Mouse (Mus musculus): Measurements from ENCODE around the gene Mtor.

Mtor gene

DNA sequence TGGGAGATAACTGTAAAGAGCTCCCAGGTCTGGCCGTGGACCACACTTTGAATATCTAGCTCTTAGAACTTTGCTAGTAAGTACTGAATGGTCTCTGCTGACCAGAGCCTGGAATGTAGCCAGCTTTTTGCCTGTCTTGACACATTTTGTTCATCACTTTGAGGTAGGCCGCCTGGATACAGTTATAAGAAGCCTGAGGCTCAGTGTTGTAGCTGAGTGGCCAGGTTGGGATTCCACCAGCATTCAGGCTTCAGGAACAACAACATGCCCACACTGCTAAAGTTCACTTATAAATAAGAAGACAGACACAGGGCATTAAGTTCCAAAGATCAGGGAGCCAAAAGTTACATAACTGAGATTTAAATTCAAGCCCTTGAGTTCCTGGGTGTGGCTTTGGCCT is 39.4 kb downstream of the Mtor start:
- CTCF ChIA-PET: no interaction called here

DNA sequence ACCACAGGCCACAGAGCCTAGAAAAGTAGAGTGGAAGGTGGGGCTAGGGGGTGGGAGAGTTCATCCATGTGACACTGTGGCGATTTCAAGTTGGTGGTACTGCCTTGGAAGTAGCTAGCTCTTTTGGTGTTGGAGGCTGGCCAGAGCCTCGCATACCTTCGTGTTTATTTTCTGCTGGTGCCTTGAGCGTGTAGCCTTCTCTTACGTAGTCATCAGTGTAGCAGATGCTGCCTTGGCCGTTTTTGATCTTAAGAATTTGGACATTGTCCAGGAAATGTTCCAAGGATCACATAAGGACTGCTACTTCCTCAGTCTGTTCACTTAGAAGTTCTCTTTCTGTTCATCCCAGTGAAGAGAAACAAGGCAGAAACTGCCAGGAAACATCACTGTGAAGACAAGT is 42.1 kb downstream of the Mtor start:
- CTCF ChIA-PET: interaction anchor here (0.6 kb wide), 1 partner anchor 58 kb away, joined by 16 read pairs; no protein-coding TSS in a partner anchor

DNA sequence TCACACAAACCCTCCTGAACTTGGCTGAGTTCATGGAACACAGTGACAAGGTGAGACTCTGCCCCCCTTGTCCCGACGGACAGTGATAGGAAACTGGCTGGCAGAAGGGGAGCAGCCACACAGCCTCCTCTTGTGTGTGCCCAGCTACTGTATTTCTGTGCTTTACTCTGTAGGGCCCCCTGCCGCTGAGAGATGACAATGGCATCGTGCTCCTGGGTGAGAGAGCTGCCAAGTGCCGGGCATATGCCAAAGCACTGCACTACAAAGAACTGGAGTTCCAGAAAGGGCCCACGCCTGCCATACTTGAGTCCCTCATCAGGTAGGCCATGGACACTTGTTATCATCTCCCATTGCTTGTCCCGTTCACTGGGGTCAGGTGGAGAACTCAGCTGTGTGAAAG is 43.0 kb downstream of the Mtor start:
- CTCF ChIA-PET: no interaction called here

DNA sequence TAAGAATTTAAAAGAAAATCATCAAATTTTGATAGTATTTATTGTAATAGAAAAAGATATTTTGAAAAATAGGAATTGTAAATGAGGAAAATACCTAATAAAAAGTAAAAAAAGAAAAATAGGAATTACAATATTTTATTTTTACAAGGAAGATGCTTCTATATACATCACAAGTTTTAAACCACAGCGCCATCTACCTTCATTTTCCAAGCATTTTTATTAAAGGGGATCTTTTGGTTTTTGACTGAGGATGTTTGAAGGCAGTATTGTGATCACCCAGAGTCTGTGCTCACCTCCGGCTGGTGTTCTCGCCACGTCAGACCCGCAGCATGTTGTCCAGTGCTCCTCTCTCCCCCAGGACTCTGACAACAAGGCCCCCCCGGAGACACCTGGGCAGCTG is 46.7 kb downstream of the Mtor start:
- CTCF ChIA-PET: no interaction called here

DNA sequence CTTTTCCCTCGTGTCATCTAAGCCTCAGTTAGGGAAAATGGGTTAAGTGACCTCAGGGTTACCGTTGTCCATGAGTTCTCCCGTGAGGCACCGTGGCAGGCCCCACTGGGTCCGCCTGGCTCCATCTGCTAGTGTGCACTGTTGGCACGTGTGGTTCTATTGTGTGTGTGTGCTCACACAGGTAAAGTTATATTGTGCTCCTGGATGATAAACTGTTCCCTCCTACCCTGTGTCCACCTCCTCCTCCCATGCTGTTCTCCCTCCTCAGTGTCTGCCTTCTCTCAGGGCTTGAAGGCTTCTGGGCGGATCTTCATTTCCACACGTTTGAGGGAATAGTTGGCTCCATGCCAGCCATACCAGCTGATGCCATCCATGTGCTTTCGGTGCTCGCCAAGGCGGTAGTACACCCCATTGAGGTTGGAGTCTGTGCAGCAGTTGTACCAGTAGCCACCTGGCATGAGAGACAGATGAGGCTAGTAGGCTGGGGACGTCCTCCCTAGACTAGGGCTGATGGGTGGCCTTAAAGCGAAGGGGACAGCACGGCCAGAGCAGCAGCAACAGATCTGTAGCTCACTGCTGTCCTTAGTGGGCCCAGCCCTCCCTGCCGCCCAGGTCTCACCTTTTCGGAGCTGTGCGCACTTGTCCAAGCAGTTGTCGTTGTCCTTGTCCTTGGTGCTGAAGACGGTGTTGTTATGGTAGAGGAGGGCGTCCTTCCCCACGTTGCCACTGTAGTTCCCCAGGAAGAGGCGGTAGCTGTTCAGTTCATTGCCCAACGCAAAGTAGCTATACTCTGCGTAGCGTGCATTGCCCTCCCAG is 47.7 kb downstream of the Mtor start:
- CTCF ChIA-PET: no interaction called here

DNA sequence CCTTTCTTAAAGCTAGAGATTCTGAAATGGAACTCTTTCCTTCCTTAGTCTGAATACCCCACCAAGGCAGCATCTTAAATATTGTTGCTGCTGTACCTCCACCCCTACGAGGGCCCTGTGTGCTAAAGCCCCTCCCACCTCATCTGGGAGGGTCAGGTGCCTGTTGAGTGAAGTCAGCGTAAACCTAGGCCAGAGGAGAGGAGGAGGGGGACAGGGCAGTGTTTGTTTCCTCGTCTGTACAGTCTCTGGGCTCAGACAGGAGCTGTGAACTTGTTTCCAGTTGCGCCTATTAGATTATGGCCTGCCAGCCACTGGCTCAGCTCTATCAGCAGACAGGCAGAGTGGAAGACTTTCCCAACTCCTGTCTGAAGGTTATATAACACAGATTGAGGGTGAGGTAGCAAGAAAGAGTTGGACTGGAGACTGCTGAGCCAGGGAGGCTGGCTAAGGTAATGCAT is 52.0 kb downstream of the Mtor start, which contains the start of gene Angptl7:
Gene Angptl7 (minus strand): TSS at position 51 of the 458 bp plus-strand sequence.
- CTCF ChIA-PET: no interaction called here

DNA sequence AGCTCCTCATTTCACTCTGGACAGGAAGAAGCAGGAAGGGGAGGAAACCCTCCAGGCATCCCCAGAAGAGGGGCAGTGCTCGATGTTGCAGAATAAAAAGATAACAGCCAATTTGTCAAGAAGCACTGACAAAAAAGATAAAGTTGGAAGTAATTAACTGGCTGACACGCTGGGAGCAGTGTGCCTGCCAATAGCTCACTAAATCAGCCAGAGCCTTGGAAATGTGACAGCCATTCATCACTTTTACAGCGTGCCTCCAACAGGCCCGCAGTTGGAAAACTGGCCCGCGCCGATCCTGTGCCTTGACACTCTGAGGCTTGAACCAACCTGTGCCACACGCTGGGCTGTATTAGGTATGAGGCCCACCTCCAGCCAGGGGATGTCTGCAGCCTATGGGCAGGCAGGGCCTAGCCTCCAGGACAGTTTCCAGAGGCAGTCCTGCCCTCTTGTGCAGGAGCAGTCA is 56.1 kb downstream of the Mtor start:
- CTCF ChIA-PET: no interaction called here

DNA sequence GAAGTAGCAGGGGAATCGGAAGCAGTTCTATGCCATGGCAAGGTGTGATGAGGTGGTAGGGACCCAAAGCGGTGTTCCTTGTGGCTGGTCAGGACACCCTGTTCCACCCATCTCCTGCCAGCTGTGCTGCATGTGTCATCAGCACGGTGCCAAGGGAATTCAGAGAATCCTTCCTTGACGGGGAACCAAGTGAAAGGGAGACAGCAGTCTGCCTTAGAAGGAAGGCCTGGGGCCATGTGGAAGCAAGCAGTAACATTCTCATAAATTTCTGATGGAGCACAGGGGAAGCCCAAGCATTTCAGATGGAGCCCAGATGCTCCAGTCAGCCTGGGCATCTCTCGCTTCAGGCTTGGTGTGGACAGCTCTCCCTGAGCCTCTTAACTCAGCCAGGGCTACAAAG is 59.2 kb downstream of the Mtor start:
- CTCF ChIA-PET: no interaction called here

DNA sequence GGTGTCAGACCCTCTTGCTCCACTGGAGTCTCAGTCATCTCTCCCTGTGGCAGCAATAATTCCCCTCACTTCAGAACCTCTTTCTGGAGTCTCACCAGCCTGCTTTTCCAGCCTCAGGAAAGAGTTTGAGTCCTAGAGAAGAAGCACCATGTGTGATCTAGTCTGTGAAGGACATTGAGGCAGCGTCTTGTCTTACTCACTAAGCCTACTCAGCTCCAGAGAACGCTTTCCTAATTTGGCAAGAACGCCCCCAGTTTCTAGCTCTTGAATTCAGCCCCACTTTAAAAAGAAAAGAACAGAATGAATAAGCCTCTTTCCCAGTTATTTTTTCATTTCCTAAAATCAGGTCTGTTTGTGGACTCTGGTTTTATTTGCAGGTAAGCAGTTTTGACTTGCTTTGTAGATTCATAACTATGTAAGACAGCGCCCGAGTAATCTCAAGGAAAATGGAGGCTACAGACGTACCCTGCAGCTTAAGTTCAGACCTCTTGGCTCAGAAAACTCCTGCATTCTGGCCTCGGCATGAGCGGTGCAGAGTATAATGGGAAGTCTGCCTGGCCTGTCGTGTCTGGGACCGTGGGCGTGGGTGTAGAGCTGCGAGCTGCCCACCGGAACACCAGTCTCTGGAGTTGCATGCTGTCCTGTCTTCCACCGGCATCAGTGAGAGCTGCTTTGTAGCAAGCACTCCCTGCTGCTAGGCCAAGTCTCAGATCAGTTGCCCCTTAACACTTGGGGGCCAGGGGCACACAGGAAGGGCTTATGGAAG is 59.9 kb downstream of the Mtor start:
- CTCF ChIA-PET: no interaction called here

DNA sequence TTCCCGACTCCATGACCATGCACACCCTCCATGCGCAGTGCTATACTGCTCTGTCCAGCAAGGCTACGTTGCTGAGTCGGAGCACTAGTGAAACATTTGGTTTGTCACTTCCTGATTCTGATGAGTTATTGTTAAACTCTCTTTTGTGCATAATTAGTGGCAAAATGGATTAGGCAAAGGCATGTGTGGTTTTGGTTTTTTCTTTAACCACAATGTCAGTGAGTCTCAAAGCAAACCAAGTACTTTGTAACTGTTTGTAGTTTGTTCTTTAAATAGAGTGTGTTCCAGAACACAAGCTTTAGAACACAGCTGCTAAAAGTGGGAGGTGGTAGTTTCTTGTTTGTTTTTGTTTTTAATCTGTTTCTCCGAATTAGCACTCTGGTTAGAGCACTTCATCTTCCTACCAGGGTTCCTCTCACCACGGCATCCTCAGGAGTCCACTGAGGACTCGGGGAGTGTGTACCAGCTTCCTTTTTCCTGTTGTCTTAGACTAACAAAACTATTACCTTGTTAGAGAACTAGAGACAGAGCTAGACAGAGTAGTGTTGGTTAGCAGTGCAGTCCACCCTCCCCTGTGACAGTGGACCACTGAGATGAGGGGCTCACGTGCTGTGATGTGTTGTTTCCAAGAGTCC is 61.2 kb downstream of the Mtor start:
- CTCF ChIA-PET: interaction anchor here (0.6 kb wide), 1 partner anchor 47 kb away, joined by 3 read pairs; no protein-coding TSS in a partner anchor

DNA sequence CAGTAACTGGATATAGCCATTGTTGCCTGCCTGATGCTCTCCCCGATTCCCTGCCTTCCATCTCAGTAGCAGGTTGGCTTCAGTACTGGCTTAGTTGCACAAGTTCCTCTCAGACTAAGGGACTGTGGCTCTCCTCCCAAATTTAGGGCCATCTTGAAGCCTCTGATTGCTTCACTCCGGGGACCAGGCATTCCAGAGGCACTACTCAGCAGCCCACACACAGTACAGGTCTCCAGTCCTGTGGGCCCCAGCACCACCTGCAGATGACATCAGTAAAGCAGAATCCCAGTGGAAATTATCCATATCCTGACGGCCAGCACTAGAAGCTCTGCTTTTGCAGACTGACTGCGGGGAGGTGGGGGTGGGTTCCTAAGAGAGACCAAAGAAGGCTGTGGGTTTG is 62.3 kb downstream of the Mtor start:
- CTCF ChIA-PET: no interaction called here

DNA sequence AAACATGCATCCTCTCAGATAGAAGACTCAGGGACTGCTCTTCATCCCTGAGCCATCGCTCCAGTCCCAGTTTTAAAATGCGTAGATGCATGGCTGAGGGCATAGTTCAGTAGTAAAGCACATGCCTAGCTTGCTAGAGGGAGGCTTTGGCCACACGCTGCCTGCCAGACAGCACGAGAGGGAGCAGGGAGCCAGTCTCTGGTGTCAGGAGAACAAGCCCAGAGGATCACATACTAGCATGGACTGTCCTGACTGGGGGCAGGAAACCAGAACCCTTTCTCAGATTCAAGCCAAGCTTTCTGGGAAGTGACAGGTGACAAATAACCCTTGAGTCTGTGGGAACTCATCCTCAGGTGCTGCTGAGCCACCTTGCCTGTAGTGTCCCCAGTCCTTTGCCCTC is 62.9 kb downstream of the Mtor start:
- CTCF ChIA-PET: no interaction called here

DNA sequence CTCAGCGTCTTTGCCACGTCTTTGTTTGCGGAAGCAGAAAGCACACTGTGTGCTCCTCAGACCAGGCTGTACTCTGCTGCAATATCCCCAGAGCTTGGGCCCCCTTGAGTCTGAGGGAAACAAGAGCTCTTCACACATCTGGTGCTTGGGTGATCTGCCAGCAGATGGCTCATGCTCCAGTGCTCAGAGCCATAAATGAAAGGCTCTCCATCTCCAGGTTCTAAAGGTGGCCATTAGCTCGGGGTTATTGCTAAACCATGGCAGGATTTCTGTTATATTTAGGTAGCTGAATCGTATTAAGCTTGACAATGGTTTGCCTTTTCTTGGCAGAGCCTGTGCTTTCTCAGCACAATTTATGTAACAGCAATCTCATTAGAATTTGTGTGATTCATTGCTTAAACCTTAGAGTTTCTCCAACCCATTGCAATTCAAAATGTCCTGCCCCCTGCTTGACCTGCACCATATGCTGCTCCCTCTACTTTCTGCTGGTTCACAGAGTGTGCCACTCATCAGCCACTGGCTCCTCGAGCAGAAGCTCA is 64.7 kb downstream of the Mtor start:
- CTCF ChIA-PET: no interaction called here

DNA sequence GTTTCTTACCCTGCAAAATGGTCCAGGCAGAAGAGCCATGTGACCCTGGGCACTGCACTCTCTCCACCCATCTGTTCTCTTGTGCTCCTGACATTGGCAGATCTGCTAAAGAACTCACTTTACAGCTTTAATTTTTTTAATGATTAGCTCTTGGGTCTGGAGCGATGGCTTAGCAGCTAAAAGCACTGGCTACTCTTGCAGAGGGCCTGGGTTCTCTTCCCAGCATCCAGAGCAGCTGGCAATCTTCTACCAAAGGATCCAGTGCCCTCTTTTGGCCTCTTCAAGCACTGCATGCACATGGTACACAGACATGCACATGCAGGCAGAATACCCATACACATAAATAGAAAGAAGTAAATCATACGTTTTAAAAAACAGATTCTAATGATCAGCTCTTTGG is 66.9 kb downstream of the Mtor start:
- CTCF ChIA-PET: no interaction called here

DNA sequence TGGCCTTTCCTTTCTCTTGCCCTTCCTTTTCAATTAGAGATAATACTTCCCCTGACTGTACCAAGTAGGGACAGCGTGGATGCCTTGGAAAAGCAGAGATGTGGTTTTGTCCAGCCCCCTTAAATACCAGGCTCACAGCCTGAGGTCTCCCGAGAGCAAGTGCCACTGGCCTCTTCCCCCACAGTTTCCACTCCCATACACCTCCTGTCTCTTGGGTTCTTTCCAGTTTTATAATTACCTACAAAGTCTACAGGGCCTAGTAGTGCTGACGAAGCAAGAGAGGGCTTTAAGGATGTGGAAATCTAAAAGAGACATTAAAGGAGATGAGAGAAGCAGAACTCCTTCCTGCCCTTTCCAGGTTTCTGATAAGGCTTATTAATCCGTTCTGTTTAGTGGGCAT is 69.4 kb downstream of the Mtor start:
- CTCF ChIA-PET: no interaction called here

DNA sequence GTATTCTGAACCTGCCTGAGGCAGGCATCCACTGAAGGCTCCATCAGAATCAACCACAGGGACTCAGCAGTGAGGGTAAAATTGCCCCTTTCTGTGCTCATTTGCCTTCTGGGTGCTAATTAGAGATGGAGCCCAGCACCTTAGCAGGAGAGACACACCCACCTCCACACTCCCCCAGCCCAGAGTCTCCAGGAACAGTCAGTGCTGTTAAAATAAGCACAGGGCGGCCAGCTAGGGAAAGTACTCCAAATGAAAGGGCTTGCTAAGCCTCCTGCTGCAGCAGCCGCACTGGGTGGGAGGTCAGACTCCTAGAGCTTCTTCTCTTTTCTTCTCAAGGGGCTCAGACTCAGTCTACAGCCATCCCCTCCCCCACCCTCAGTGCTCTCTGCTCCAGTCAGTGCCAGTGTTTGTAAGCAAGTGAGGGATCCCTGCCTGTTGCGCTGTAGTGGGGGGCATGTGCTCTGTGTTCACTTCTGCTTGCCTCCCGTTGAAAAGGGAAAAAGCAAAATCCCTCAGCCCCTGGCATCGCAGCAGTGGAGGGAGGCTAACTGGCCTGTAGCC is 69.9 kb downstream of the Mtor start:
- CTCF ChIA-PET: no interaction called here

DNA sequence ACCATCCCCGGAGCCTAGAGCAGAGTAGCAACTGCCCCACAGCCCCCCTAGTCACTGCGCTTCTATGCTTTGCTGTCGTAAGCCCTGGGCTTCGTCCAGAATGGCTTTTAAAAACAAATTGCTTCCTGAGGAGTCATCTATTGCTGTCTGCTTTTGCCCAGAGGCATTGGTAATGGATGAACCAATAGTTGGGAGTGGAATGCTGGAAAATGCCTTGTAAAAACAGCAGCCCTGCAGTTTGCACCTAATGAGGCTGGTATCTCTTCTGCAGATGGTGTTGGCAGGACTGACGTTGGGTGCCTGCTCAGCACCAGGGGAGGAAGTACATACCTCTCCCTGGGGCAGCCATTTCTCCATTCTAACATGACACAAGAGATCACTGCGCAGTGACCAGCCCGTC is 75.1 kb downstream of the Mtor start:
- CTCF ChIA-PET: no interaction called here

DNA sequence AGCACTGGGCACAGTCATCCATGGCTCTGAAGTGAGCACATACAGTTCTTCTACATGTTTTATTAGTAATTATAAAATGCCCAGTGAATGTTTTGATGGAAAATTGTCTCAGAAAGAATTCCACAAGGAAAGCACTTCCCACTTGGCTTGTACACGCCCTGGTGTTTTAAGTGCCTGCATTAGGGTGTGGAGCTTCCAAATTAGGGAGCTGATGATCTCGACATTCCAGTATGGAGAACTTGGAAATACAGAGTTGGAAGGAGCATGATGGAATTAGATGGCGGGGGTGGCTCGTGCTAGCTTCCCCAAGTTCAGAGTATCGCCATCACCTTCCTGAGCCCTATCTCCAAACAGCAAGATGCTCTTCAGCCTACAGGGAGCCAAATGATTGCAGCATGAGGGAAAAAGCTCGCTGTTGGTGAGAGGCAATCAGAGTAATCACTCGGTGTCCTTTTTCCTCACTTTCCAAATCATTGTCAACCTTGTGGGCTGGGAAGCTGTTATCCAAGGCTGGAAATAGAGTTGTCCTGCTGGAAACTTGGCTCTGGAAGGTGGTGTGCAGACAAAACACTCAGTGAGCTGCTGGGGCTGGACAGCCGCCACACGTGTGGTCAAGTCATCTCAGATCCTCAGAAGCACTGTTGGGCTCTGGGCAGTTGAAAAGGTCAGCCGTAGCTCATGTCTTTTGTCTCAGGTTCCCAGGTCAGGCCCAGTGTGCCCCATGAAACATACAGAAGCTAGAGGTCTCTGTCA is 78.9 kb downstream of the Mtor start:
- CTCF ChIA-PET: no interaction called here

DNA sequence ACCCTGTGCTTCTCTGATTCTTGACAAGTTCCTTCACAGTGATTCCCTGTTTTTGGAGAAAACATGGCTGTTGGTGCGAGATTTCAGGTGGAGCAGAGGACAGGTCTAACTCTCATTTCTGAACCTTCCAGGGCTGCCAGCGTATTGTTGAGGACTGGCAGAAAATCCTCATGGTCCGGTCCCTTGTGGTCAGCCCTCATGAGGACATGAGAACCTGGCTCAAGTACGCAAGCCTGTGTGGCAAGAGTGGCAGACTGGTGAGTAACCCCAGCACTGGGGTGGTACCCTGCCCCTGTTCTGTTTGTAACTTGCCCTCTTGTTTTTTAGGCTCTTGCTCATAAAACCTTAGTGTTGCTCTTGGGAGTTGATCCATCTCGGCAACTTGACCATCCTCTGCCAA is 81.9 kb downstream of the Mtor start:
- CTCF ChIA-PET: no interaction called here

DNA sequence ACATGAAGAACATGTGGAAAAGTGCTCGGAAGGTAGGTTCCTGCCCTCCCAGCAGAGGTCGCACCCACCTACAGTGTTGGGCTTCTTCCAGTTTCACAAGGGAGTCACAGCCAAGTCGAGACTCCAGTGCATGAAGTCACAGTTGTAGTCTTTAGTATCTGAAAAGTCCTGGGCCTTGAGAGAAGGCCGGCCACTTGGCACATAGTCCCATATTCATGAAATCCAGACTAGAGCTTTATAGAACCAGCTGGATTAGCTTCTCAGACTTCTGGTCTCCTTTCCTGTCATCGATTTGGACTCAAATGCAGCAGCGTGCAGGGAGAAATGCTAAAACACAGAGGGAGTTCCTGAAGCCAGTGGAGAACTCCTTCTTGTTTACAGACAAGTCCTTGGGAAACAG is 82.4 kb downstream of the Mtor start:
- CTCF ChIA-PET: no interaction called here

DNA sequence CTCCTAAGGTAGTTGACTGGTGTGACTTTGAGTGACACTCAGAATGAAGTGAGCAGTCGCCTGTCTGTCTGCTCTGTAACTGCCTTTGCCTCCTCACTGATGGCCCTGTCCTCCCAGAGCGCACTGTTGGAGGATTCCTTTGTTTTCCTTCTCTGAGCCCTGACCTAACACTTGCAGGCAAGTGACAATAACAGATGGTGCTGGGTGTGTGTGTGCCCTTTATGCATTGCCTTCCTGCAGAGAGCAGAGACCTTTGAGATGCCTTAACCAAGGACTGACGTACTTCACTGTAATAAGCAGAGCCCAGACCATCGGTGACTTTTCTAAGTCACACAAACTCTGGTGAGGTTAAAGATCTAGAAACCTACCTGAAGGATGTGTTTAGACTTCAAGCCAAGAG is 82.9 kb downstream of the Mtor start:
- CTCF ChIA-PET: no interaction called here
